8 mouse cellular contexts compared by ENCODE assay signal in the genomic region with DNA sequence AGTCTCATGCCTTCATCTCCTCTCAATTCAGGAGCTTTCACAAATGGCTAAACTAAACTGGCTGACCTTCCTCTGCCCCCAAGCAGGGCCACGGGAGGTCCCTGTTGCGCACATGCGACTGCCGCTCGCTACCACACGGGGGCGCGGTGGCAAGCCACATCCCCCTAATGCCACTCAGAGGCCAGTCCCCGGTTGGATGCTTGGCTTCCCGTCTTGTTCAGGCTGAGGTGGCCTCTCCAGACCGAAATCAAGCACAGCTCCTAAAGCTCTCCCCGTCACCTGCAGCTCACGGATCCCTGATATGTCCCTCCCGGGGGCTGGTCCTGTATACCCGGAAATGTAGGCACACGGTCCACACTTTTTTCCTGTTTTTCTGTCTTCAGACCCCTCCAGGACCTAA. TPM values are rescaled to one million over a fixed set of nuclear protein-coding genes. Genes with fewer than 3 reads are reported as not detected.
DNase-seq lines count a peak whose midpoint lies in the region; ATAC-seq lines count a peak whose summit lies in the region.

No protein-coding gene starts in this region.

- H3K27me3 ChIP-seq in heart, embryonic 13.5 days (replicated peaks) = peaks cover 72% of the 10 kb centered on the region
- H3K27me3 ChIP-seq in kidney, embryonic 16.5 days (ENCODE audit: insufficient read depth, low read length) = peaks cover 26% of the 10 kb centered on the region

- WGBS in heart, embryonic 13.5 days = under 1% methylated on average over 16 of the region's 16 CpGs
- WGBS in kidney, embryonic 16.5 days = under 1% methylated on average over 16 of the region's 16 CpGs

- peaks cover 32% of the 10 kb centered on the region for H3K4me1 ChIP-seq in heart, embryonic 13.5 days
- H3K4me1 ChIP-seq in kidney, embryonic 16.5 days (ENCODE audit: insufficient read depth, low read length) = peaks cover 18% of the 10 kb centered on the region

- H3K9ac ChIP-seq in heart, embryonic 13.5 days = peak overlapping the region; percentile 72
- H3K9ac ChIP-seq in kidney, embryonic 16.5 days (replicated peaks; ENCODE audit: low read length) = peak overlapping the region; percentile 53

- no peak for ATAC-seq in heart, embryonic 13.5 days (ENCODE audit: extremely low read depth, insufficient number of reproducible peaks, low FRiP score, low TSS enrichment)
- peak; percentile 55 for ATAC-seq in kidney, embryonic 16.5 days (ENCODE audit: low FRiP score, low TSS enrichment)

- H3K27ac ChIP-seq in heart, embryonic 13.5 days (replicated peaks) = peak overlapping the region; percentile 43; the same call in 1 of the 2 replicates
- H3K27ac ChIP-seq in kidney, embryonic 16.5 days (ENCODE audit: low read length) = 0 out of 2 replicates have a peak overlapping the region, but pooled peaks have one; percentile 39

- H3K4me3 ChIP-seq in heart, embryonic 13.5 days = peak overlapping the region; percentile 69
- H3K4me3 ChIP-seq in kidney, embryonic 16.5 days (ENCODE audit: low read length) = peak overlapping the region; percentile 75

- DNase-seq in 3T3-L1 (ENCODE audit: low read depth, low spot score) = peak; percentile 86
- DNase-seq in brain, adult 2 months (ENCODE audit: low read depth, low spot score) = peak; percentile 91
- DNase-seq in fibroblast of lung, adult 2 months (ENCODE audit: low read depth) = peak; percentile 61
- DNase-seq in liver = peak; percentile 77
- DNase-seq in monocyte, adult 2 months (ENCODE audit: low read depth in 1 of 2, low spot score in 2 of 2) = peak; percentile 13 to 36
- peak; percentile 24 to 41 for DNase-seq in spleen, postnatal 14 days (ENCODE audit: low spot score in 2 of 2)

- no peaks in the 10 kb centered on the region for H3K9me3 ChIP-seq in heart, embryonic 13.5 days
- H3K9me3 ChIP-seq in kidney, embryonic 16.5 days (ENCODE audit: low read length) = no peaks in the 10 kb centered on the region

- H3K36me3 ChIP-seq in heart, embryonic 13.5 days = no peaks in the 10 kb centered on the region
- no peaks in the 10 kb centered on the region for H3K36me3 ChIP-seq in kidney, embryonic 16.5 days (ENCODE audit: insufficient read depth, low read length)

- H3K4me2 ChIP-seq in heart, embryonic 13.5 days = peak overlapping the region; percentile 98
- H3K4me2 ChIP-seq in kidney, embryonic 16.5 days (replicated peaks; ENCODE audit: low read depth, low read length) = peak overlapping the region; percentile 100

RNA-seq across cellular contexts. Expression of gene Cyp46a1, which starts 1.1 kb away (rescaled TPM):
- 6.4 and 6.5 TPM in 2 replicates for polyA plus RNA-seq in heart, embryonic 13.5 days (2015; fragmentation: Nextera tagmentation; extraction: Ambion mirVana)
- 11.8 and 12.2 TPM in 2 replicates for polyA plus RNA-seq in kidney, embryonic 16.5 days (2015; fragmentation: Nextera tagmentation; extraction: Ambion mirVana)

RNA-seq across cellular contexts. Expression of gene Hhipl1, which starts 27.0 kb away (rescaled TPM):
- polyA plus RNA-seq in heart, embryonic 13.5 days (2015; fragmentation: Nextera tagmentation; extraction: Ambion mirVana) = 0.71 and 1.1 TPM in 2 replicates
- polyA plus RNA-seq in kidney, embryonic 16.5 days (2015; fragmentation: Nextera tagmentation; extraction: Ambion mirVana) = 0.80 and 0.81 TPM in 2 replicates

RNA-seq across cellular contexts. Expression of gene Eml1, which starts 37.7 kb away (rescaled TPM):
- 49.9 and 52.8 TPM in 2 replicates for polyA plus RNA-seq in heart, embryonic 13.5 days (2015; fragmentation: Nextera tagmentation; extraction: Ambion mirVana)
- 82.7 and 92.4 TPM in 2 replicates for polyA plus RNA-seq in kidney, embryonic 16.5 days (2015; fragmentation: Nextera tagmentation; extraction: Ambion mirVana)

RNA-seq across cellular contexts. Expression of gene Ccdc85c, which starts 57.8 kb away (rescaled TPM):
- polyA plus RNA-seq in heart, embryonic 13.5 days (2015; fragmentation: Nextera tagmentation; extraction: Ambion mirVana) = 4.9 and 5.8 TPM in 2 replicates
- polyA plus RNA-seq in kidney, embryonic 16.5 days (2015; fragmentation: Nextera tagmentation; extraction: Ambion mirVana) = 5.3 and 6.8 TPM in 2 replicates

Comparison
In these comparisons a context has a peak if more than half of its experiments do, and no peak if none do; other contexts are left out.
1. DNase-seq: peak in every context shown above with its lines; median percentile 91 in brain, adult 2 months; 86 in 3T3-L1; 77 in liver; 61 in fibroblast of lung, adult 2 months; 32 in spleen, postnatal 14 days; 24 in monocyte, adult 2 months.